Mouse (Mus musculus) lung, adult 2 months (tissue): ENCODE data around the gene Fam217b. TPM values are rescaled to one million over a fixed set of nuclear protein-coding genes. Genes with fewer than 3 reads are reported as not detected.

ENCODE experiments used
- DNase-seq: peaks from one replicate; pipeline ENCODE4 v3.0.0; 2022
- H3K4me1 ChIP-seq: fragments of 200-500 bp; 2 replicates; pipeline ENCODE4 v1.6.1; 2011; ENCODE audit warnings: low read length; ENCODE audit not compliant: control insufficient read depth, insufficient read depth
- H3K4me3 ChIP-seq: fragments of 200-500 bp; replicated peaks from 2 replicates; pipeline ENCODE3; 2011; ENCODE audit warnings: low read depth, mild to moderate bottlenecking, control low read depth, low read length; ENCODE audit errors: extremely low read depth
- CTCF ChIP-seq: fragments of 200-500 bp; IDR thresholded peaks from 2 replicates; pipeline ENCODE4 v1.5.1; 2011; ENCODE audit warnings: mild to moderate bottlenecking, low read length, control low read depth; ENCODE audit not compliant: insufficient read depth
- POLR2A ChIP-seq: fragments of 200-500 bp; IDR thresholded peaks from 2 replicates; pipeline ENCODE4 v1.6.1; 2011; ENCODE audit warnings: low read depth, mild to moderate bottlenecking, control low read depth, low read length, borderline replicate concordance; ENCODE audit errors: extremely low read depth
- WGBS: fragments of 180-500 bp; shearing (Covaris S2); methylation state at CpG from one replicate; pipeline ENCODE4 v1.1.7; 2018; 5-methylcytosine and 5-hydroxymethylcytosine counted together
- polyA plus RNA-seq: library from polyadenylated mRNA; depleted of rRNA; stranded (reverse); fragments of >200 nt; gene quantifications from 2 replicates; pipeline ENCODE4 v1.2.3, GENCODE M21; 2012; rRNA removed

Fam217b gene
- polyA plus RNA-seq = 2.4 and 3.3 TPM in 2 replicates

DNA sequence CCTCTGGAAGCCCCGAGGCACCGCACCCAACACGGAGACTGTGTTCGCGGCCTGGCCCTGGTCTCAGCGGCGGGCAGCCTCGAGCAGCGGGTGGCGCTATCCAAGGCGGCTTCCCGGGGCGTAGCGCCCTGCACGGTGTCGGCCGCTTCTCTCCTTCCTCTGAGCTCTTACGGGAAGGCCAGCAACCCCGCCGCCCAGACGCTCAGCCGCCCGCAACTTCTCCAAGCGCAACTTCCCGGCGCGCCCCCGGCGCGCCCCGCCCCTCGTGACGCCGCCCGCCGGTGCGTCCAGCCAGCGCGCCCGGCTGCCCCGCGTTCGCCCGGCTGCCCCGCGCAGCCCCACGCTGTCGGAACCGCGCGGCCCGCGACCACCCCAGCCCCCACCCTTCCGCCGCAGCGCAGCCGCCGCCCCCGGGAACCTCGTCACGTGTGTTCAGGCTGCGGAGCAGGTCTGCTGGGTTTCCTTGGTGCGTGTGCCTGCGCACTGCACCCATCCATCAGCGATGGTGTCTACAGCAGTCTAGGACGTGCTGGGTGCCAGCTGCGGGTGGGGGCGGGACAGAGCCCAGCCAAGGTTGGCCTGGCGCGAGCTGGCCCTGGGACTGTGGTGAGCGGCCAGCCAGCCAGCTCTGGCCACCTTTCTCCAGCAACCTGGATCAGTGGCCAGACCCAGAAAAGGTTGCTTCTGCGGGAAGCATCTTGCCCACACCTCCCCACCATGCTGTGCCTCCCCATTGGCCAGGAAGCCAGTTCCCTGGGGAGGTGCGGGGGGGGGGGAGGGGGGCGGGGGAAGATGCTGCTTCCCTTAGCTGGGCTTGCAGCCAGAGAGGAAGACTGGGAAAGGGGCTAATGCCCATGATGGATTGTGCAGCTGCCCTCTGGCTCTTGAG lies at the start of gene Fam217b, which contains the start of gene Ppp1r3d:
TSS of gene Fam217b (plus strand) at position 264 of the 889 bp plus-strand sequence.
TSS of gene Ppp1r3d (minus strand) at position 212 of the 889 bp plus-strand sequence.
- Histone ChIP-seq H3K4me3 (peak within 1 kb of the TSS; percentile 85), H3K4me1 (peaks cover 7% of the 10 kb centered on the region)
- under 1% methylated on average over 74 of the region's 74 CpGs for WGBS
- peak; percentile 37 for DNase-seq
- no peak for TF ChIP-seq CTCF
- peak; percentile 46; the same call in 1 of the 2 replicates for TF ChIP-seq POLR2A

DNA sequence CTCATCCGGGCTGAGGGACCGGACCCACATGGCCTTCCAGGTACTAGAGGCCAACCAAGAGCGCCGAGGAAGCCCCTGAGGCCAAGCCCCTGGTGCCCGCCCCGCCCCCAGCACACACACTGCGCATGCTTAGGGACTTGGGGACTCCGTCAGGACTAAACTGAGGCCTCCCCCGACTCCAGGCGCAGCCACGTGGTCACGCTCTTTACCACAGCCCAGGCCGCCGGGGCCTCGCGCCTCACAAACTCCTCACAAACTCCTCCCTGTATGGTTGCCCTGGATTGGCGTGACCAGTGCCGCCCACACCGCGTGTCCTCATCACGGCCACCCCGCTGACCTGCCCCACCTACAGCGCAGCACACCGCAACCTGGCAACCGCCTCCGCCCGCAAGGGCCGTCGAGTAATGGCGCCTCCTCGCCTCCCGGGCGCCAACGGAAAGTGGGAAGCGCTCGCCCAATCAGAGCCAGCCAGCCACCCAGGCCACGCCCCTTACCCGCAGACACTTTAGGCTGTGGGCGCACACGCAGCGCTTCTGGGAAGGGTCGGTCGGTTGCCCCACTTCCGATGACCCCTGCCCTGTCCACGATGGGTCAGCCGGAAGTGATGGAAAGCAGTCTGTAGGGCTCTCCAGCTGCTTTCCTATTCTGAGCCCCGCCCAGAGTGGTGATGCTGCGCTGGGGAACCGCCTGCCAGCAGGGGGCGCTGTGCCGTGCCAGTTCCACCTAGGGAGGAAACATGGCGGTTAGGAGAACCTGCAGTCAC lies 7.1 kb upstream of the Fam217b start, which contains the start of gene Sycp2:
TSS of gene Sycp2 (minus strand) at position 633 of the 763 bp plus-strand sequence.
- 84% methylated on average over 52 of the region's 52 CpGs for WGBS
- TF ChIP-seq CTCF (no peak), POLR2A (no peak)
- Histone ChIP-seq H3K4me3 (no peak within 1 kb of the TSS), H3K4me1 (no peaks in the 10 kb centered on the region)
- DNase-seq = no peak

DNA sequence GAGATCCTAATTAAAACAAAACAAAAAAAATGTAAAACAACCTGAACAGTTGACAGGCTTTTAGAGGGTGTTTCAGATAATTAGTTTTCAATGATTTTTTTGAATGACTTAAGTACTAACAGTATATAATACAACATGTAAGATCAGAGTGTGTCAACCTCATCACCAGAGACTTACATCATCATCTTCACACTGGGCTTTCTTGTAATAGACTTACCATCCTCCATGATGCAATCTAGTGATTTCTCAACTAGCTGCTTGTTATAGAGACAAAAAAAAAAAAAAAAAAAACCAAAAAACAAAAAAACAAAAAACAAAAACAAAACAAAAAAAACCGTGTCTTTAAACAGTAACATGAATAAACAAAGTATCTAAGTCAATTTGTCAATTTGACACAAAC lies 5.3 kb upstream of the Fam217b start:
- H3K4me1 ChIP-seq = peaks cover 7% of the 10 kb centered on the region
- no peak for DNase-seq
- no peak for TF ChIP-seq CTCF
- no peak for TF ChIP-seq POLR2A
- WGBS = 29% methylated on average over 1 of the region's 1 CpGs
- no peak overlapping the region for H3K4me3 ChIP-seq

DNA sequence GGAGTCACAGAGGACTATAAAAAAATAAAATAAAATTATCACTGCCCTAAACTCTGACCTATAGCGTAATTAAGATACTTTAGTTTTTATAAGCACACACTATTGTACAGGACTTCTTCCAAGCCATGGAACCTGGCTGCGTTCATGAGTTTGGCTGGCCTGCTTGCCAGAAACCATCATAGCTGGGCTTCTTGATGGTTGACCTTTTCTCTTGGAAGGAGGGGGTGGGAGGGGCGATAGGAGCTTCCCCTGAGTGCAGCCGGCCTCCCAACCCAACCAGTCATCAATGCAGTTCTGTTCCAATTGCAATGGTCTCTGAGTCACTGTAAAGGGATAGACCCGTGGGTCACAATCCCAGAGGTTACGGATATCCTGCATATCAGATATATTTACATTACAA lies 4.0 kb upstream of the Fam217b start:
- no peak for DNase-seq
- 71% methylated on average over 6 of the region's 6 CpGs for WGBS
- H3K4me3 ChIP-seq = no peak overlapping the region

DNA sequence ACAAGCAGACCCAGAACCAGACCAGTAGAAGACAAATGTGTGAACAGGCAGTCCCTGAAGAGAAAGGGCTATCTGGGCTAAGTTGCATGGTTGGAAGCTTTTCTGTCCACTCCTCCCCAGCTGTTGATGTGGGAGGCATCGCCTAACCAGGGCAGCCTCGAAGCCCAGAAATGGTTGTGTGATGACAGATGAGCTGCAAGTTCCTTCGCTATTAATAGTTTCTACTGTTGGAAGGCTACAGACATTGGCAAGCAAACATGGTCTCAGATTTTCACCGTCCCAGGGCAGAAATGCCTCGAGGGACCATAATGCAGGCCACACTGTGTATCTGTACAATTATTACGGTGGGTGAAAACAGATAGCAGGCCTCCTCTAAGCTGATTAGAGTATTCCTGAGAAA lies 1.7 kb upstream of the Fam217b start:
- 48% methylated on average over 6 of the region's 6 CpGs for WGBS
- no peak for DNase-seq
- no peak for TF ChIP-seq POLR2A
- no peak for TF ChIP-seq CTCF
- H3K4me1 ChIP-seq = peaks cover 7% of the 10 kb centered on the region
- no peak overlapping the region for H3K4me3 ChIP-seq

More for the DNA sequence above, 4.0 kb upstream of the Fam217b start:
- H3K4me1 ChIP-seq = peaks cover 7% of the 10 kb centered on the region
- TF ChIP-seq POLR2A = no peak
- no peak for TF ChIP-seq CTCF

DNA sequence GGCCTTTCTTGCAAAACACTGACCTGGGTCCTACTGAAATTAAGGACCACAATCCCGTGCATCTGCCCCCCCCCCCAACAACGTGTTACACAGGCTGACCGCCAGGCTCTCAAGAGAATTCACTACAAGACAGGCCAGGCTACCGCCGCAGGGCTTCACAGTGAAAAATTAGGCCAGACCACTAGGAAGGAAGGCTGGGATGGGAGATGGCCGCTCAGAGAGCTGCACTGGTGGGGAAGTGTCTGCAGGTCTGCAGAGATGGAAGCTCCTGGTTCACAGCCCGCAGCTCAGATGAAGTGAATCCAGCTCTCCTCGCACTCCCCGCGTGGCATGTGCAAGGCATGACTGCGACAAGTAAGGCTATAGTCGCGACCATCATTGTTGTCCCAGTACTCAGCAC lies 1.2 kb upstream of the Fam217b start:
- WGBS = 67% methylated on average over 13 of the region's 13 CpGs
- Histone ChIP-seq H3K4me1 (peaks cover 7% of the 10 kb centered on the region), H3K4me3 (no peak overlapping the region)
- TF ChIP-seq CTCF (no peak), POLR2A (no peak)
- no peak for DNase-seq

DNA sequence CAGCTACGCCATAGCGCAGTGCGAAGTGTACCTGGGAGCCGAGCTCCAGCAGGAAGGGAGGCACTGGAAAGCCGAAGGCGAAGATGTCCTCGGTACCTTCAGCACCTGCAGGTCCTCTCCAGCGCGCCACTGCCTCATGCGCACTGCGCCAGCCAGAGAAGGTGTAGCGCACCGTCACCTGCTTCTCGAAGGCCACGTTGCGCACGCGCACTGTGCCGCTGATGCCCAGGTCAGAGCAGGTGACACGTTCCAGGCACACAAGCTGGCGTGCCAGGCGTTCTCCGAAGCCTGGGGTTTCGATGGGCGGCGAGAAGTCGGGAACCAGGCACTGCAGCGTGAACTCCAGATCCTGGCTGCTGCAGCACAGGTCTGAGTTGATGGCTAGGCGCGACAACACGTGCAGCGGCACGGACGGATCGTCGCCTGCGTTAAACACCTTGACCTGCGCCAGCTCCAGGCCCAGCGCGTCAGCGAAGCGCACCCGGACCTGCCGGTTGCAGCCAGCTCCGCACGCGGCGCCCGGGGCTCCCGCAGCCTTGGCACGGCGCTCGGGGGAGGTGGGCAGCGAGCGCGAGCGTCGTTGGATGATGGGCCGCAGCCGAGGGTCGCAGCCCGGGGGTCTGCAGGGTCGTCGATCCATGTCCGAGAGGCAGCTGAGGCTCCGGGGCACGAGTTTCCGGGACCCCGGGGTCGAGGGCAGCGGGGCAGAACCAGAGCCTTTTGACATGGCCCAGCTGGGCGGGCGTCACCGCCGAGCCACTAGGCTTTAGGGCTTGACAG lies 653 bp upstream of the Fam217b start:
- WGBS = 20% methylated on average over 75 of the region's 75 CpGs
- peak overlapping the region; percentile 85 for H3K4me3 ChIP-seq
- DNase-seq = peak; percentile 19
- H3K4me1 ChIP-seq = peaks cover 7% of the 10 kb centered on the region
- TF ChIP-seq POLR2A = no peak
- TF ChIP-seq CTCF = no peak

DNA sequence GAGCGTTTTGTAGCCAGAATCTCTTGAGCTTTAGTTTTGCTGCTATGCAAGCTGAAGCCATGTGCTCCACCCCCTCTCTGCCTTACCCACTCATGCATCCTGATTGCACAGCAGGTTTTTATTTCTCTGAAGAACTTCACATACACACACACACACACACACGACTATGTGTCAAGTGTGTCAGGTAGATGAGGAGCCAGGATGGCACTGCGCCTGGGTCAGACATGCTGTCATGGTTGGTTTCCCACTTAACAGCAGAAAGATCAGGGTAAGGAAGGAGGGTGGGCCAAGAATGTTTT lies 775 bp downstream of the Fam217b start:
- Histone ChIP-seq H3K4me1 (peaks cover 7% of the 10 kb centered on the region), H3K4me3 (no peak overlapping the region)
- no peak for TF ChIP-seq POLR2A
- TF ChIP-seq CTCF = no peak
- DNase-seq = no peak
- WGBS = 26% methylated on average over 3 of the region's 3 CpGs

DNA sequence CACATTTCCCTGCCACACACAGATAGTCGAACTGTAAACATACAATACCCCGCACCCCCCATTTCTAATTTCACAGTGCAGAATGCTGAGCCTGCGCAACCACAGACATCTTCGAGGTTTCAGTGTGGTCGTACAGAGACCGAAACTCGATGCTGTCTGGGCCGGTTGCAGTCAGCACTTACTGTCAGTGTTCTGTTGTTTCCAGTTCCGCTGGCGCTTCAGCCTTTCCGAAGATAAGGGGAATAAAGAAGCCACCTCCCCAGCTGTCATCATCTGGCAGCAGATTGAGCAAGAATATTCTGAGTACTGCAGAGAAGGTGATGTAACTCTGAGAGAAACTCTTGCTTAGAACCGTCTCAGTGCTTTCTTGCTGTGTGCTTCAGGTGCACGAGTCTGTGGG lies 2.1 kb downstream of the Fam217b start:
- Histone ChIP-seq H3K4me3 (peak overlapping the region; percentile 12), H3K4me1 (peaks cover 7% of the 10 kb centered on the region)
- WGBS = 61% methylated on average over 13 of the region's 13 CpGs
- TF ChIP-seq CTCF (no peak), POLR2A (no peak)
- DNase-seq = no peak
